Mouse (Mus musculus): Measurements from ENCODE around the gene Ube2e3.

GRCm38 (mm10) chr2:78965396-78965795 is 97.5 kb downstream of the Ube2e3 start:
- TF ChIP-seq CTCF (IDR thresholded peaks at IDR 0.05; ENCODE audit: low read depth, low read length) (no peak), POLR2A (IDR thresholded peaks at IDR 0.05; ENCODE audit: borderline replicate concordance, low read depth, low read length) (no peak)
